Mouse (Mus musculus): ENCODE results near the gene Dnajc3. TPM values are rescaled to one million over a fixed set of nuclear protein-coding genes. Genes with fewer than 3 reads are reported as not detected.

Gene Dnajc3
- polyA plus RNA-seq, 1 experiment from 2014 or later = 43.1 TPM

- ATAC-seq (replicated peaks; ENCODE audit: low FRiP score, low read depth) = no peak
- no peak for DNase-seq (ENCODE audit: low spot score)
- Histone ChIP-seq H3K4me1 (replicated peaks; ENCODE audit: insufficient read depth, low read length) (no peaks in the 10 kb centered on the region), H3K9ac (ENCODE audit: low read depth, low read length) (no peak overlapping the region), H3K4me3 (replicated peaks; ENCODE audit: low read depth, low read length) (no peak overlapping the region), H3K36me3 (ENCODE audit: insufficient read depth, low read length) (0 out of 2 replicates have a peak, but pooled peaks cover 7% of the 10 kb centered on the region), H3K4me2 (ENCODE audit: low read length) (no peak overlapping the region), H3K27me3 (ENCODE audit: insufficient read depth, low read length) (no peaks in the 10 kb centered on the region), H3K27ac (no peak overlapping the region), H3K9me3 (replicated peaks; ENCODE audit: low read length) (no peaks in the 10 kb centered on the region)
- WGBS = 94% methylated on average over 9 of the region's 9 CpGs
- TF ChIP-seq CTCF (IDR thresholded peaks at IDR 0.05; ENCODE audit: low read depth) = no peak
Observed at GRCm38 (mm10) chr14:118951912-118952583, 14.3 kb downstream of the Dnajc3 start.

- DNase-seq (ENCODE audit: low spot score) = no peak
- Histone ChIP-seq H3K4me3 (replicated peaks; ENCODE audit: low read depth, low read length) (no peak overlapping the region), H3K9me3 (replicated peaks; ENCODE audit: low read length) (no peaks in the 10 kb centered on the region), H3K27me3 (ENCODE audit: insufficient read depth, low read length) (no peaks in the 10 kb centered on the region), H3K9ac (ENCODE audit: low read depth, low read length) (no peak overlapping the region), H3K4me2 (ENCODE audit: low read length) (no peak overlapping the region), H3K36me3 (ENCODE audit: insufficient read depth, low read length) (peaks cover 46% of the 10 kb centered on the region), H3K4me1 (replicated peaks; ENCODE audit: insufficient read depth, low read length) (no peaks in the 10 kb centered on the region), H3K27ac (no peak overlapping the region)
- no peak for ATAC-seq (replicated peaks; ENCODE audit: low FRiP score, low read depth)
- TF ChIP-seq CTCF (IDR thresholded peaks at IDR 0.05; ENCODE audit: low read depth) = no peak
- 98% methylated on average over 3 of the region's 3 CpGs for WGBS
Observed at GRCm38 (mm10) chr14:118958010-118958409, 20.2 kb downstream of the Dnajc3 start.

DNA sequence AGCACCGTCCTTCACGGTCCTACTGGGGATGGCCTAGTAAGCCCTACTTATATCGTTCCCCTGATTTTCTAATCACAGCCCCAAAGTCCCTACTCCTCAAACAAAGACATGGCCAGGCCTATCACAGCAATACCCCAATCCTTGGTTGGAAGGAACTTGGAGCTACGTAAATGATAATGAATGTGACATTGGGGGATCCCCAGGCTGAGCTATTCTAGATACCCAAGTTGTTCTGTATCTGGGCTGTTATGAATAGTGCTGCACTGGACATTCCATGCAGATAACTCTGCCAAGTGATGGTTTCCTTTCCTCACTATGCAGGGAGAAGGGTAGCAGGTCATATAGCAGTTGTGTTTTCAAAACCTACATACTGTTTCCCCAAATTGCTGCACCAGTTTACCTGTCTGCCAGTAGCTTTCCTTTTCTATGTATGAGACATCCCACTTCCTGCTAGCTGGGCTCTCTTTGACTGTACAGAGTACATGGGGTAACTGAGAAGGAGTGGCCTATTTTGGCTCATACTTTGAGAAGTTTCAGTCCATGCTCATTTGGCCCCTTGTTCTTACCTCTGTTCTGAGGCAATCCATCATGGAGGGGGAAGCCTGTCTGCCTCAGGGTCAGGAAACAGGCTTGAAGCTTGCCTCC is 27.7 kb downstream of the Dnajc3 start:
- Histone ChIP-seq H3K4me1 (replicated peaks; ENCODE audit: insufficient read depth, low read length) (no peaks in the 10 kb centered on the region), H3K27me3 (ENCODE audit: insufficient read depth, low read length) (no peaks in the 10 kb centered on the region), H3K4me2 (ENCODE audit: low read length) (no peak overlapping the region), H3K36me3 (ENCODE audit: insufficient read depth, low read length) (peaks cover 41% of the 10 kb centered on the region), H3K9me3 (replicated peaks; ENCODE audit: low read length) (no peaks in the 10 kb centered on the region), H3K9ac (ENCODE audit: low read depth, low read length) (no peak overlapping the region), H3K4me3 (replicated peaks; ENCODE audit: low read depth, low read length) (no peak overlapping the region), H3K27ac (no peak overlapping the region)
- 96% methylated on average over 4 of the region's 4 CpGs for WGBS
- no peak for ATAC-seq (replicated peaks; ENCODE audit: low FRiP score, low read depth)
- DNase-seq (ENCODE audit: low spot score) = no peak
- no peak for TF ChIP-seq CTCF (IDR thresholded peaks at IDR 0.05; ENCODE audit: low read depth)

DNA sequence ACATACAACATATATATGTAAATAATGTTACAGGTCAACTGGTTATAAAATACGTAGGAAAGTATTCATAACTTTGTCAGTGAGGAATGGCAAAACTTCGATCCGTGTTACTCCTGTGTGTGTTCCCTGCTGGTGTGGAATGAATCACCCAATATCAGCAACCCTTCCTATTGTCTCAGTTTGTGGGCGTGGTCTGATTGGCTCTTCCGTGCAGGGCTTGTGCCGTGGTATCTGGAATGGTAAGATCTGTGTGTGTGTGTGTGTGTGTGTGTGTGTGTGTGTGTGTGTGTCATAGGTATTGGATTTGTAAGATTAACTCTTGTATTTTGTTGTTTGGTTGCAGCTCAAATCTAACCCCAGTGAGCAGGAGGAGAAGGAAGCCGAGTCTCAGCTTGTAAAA is 29.9 kb downstream of the Dnajc3 start:
- H3K4me2 ChIP-seq (ENCODE audit: low read length) = no peak overlapping the region
- ATAC-seq (replicated peaks; ENCODE audit: low FRiP score, low read depth) = no peak
- no peak overlapping the region for H3K9ac ChIP-seq (ENCODE audit: low read depth, low read length)
- H3K27ac ChIP-seq = no peak overlapping the region
- DNase-seq (ENCODE audit: low spot score) = no peak
- WGBS = 87% methylated on average over 7 of the region's 7 CpGs
- H3K27me3 ChIP-seq (ENCODE audit: insufficient read depth, low read length) = no peaks in the 10 kb centered on the region
- H3K9me3 ChIP-seq (replicated peaks; ENCODE audit: low read length) = no peaks in the 10 kb centered on the region
- no peaks in the 10 kb centered on the region for H3K4me1 ChIP-seq (replicated peaks; ENCODE audit: insufficient read depth, low read length)
- no peak overlapping the region for H3K4me3 ChIP-seq (replicated peaks; ENCODE audit: low read depth, low read length)
- TF ChIP-seq CTCF (IDR thresholded peaks at IDR 0.05; ENCODE audit: low read depth) = no peak
- peaks cover 39% of the 10 kb centered on the region; the same call in 1 of the 2 replicates for H3K36me3 ChIP-seq (ENCODE audit: insufficient read depth, low read length)

GRCm38 (mm10) chr14:118972268-118972667 is 34.5 kb downstream of the Dnajc3 start:
- H3K27ac ChIP-seq = no peak overlapping the region
- H3K9ac ChIP-seq (ENCODE audit: low read depth, low read length) = no peak overlapping the region
- H3K4me2 ChIP-seq (ENCODE audit: low read length) = no peak overlapping the region
- TF ChIP-seq CTCF (IDR thresholded peaks at IDR 0.05; ENCODE audit: low read depth) = no peak
- ATAC-seq (replicated peaks; ENCODE audit: low FRiP score, low read depth) (no peak), DNase-seq (ENCODE audit: low spot score) (no peak)
- H3K4me3 ChIP-seq (replicated peaks; ENCODE audit: low read depth, low read length) = no peak overlapping the region
- peaks cover 58% of the 10 kb centered on the region for H3K36me3 ChIP-seq (ENCODE audit: insufficient read depth, low read length)
- no peaks in the 10 kb centered on the region for H3K27me3 ChIP-seq (ENCODE audit: insufficient read depth, low read length)
- H3K9me3 ChIP-seq (replicated peaks; ENCODE audit: low read length) = no peaks in the 10 kb centered on the region
- H3K4me1 ChIP-seq (replicated peaks; ENCODE audit: insufficient read depth, low read length) = no peaks in the 10 kb centered on the region
- 89% methylated on average over 6 of the region's 6 CpGs for WGBS

DNA sequence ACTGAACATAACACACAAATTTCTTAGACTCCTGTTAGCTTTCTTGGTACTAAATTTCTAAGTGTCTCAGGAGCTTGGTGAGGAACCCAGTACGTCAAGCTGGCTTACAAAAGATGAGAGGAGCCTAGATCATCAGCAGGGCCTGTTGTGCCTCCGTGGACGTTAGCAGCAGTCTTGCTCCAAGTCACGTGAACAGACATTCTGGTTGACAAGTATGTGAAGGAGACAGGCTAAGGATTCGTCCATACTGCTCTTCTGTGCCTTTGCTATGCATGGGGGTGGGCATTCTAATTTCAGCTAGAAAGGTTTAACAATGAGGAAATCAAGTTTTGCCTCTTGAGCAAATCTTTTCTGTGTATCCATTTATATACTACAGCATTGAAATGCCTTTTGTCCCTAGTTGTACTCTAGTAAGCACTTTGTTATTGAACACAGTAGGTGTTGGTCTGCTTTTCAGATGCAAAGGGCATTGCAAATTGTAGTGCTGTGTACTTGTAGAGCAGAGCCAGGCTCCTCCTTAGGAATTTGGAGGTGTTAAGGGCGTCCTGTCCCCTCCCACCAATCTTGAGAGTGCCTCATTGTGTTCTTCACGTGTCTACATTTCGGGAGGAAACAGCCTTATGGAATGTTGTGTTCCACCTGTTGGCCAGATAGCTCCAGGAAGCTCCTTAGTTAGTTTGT is 39.5 kb downstream of the Dnajc3 start:
- Histone ChIP-seq H3K27me3 (ENCODE audit: insufficient read depth, low read length) (no peaks in the 10 kb centered on the region), H3K27ac (no peak overlapping the region), H3K36me3 (ENCODE audit: insufficient read depth, low read length) (peaks cover 44% of the 10 kb centered on the region), H3K4me1 (replicated peaks; ENCODE audit: insufficient read depth, low read length) (no peaks in the 10 kb centered on the region), H3K4me3 (replicated peaks; ENCODE audit: low read depth, low read length) (no peak overlapping the region), H3K9me3 (replicated peaks; ENCODE audit: low read length) (no peaks in the 10 kb centered on the region), H3K9ac (ENCODE audit: low read depth, low read length) (no peak overlapping the region), H3K4me2 (ENCODE audit: low read length) (no peak overlapping the region)
- 69% methylated on average over 8 of the region's 8 CpGs for WGBS
- ATAC-seq (replicated peaks; ENCODE audit: low FRiP score, low read depth) = no peak
- DNase-seq (ENCODE audit: low spot score) = no peak
- TF ChIP-seq CTCF (IDR thresholded peaks at IDR 0.05; ENCODE audit: low read depth) = no peak
